Mouse (Mus musculus) hindbrain, embryonic 10.5 days (tissue): ENCODE measurements around the gene Gm10518. TPM values are rescaled to one million over a fixed set of nuclear protein-coding genes. Genes with fewer than 3 reads are reported as not detected.

Experiments
- DNase-seq: peaks from one replicate; pipeline ENCODE4 v3.0.0-alpha.2; 2017; ENCODE audit warnings: low spot score
- H3K27ac ChIP-seq: fragments of 300-500 bp; sonication (generic); 2 replicates; pipeline ENCODE4 v1.5.1; 2016; ENCODE audit warnings: mild to moderate bottlenecking, moderate library complexity
- H3K27me3 ChIP-seq: fragments of 300-500 bp; sonication (generic); 2 replicates; pipeline ENCODE4 v1.6.1; 2016; ENCODE audit warnings: mild to moderate bottlenecking; ENCODE audit not compliant: poor library complexity, insufficient read depth, severe bottlenecking
- H3K36me3 ChIP-seq: fragments of 300-500 bp; sonication (generic); 2 replicates; pipeline ENCODE4 v1.6.1; 2016; ENCODE audit warnings: mild to moderate bottlenecking, moderate library complexity
- H3K4me1 ChIP-seq: fragments of 300-500 bp; sonication (generic); replicated peaks from 2 replicates; pipeline ENCODE4 v1.6.1; 2016; ENCODE audit warnings: mild to moderate bottlenecking
- H3K4me3 ChIP-seq: fragments of 300-500 bp; sonication (generic); 2 replicates; pipeline ENCODE4 v1.5.1; 2016; ENCODE audit warnings: mild to moderate bottlenecking, moderate library complexity
- H3K9me3 ChIP-seq: fragments of 300-500 bp; sonication (generic); 2 replicates; pipeline ENCODE4 v1.6.1; 2016; ENCODE audit warnings: mild to moderate bottlenecking, moderate library complexity
- WGBS: fragments of 180-500 bp; shearing (Covaris S2); methylation state at CpG from one replicate; pipeline ENCODE4 v1.1.7; 2016; 5-methylcytosine and 5-hydroxymethylcytosine counted together
- polyA plus RNA-seq: library from polyadenylated mRNA; unstranded; fragments of >200 nt; fragmentation: Nextera tagmentation; extraction: Ambion mirVana; gene quantifications from 2 replicates; pipeline ENCODE4 v1.2.1, GENCODE M21; 2016

Gm10518 gene
- polyA plus RNA-seq, 1 experiment from 2014 or later: 0.18 TPM

DNA sequence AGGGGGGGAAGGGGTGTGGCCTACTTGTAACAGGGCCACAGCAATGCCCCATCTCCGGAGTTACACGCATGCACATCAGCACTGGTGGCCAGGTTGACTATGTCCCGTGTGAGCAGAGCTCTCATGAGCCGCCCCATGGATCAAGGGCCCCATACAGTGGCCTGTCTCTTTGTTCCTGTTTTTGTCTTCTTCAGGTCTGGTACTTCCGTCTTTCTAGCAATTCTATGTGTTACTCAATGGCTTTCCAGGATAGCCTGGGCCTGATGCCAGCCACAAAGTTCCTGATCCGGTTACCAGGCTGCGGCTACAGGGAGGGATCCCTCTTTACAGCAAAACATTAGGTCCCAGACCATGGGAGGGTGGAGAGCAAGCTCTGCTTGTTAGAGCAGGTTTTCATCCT lies 39.4 kb downstream of the Gm10518 start:
- no peak overlapping the region for H3K27ac ChIP-seq
- no peak for DNase-seq
- H3K27me3 ChIP-seq: no peaks in the 10 kb centered on the region
- H3K4me1 ChIP-seq: no peaks in the 10 kb centered on the region; the same call in 1 of the 2 replicates
- no peak overlapping the region for H3K4me3 ChIP-seq
- 91% methylated on average over 7 of the region's 7 CpGs for WGBS
- no peaks in the 10 kb centered on the region for H3K36me3 ChIP-seq
- H3K9me3 ChIP-seq: no peaks in the 10 kb centered on the region

DNA sequence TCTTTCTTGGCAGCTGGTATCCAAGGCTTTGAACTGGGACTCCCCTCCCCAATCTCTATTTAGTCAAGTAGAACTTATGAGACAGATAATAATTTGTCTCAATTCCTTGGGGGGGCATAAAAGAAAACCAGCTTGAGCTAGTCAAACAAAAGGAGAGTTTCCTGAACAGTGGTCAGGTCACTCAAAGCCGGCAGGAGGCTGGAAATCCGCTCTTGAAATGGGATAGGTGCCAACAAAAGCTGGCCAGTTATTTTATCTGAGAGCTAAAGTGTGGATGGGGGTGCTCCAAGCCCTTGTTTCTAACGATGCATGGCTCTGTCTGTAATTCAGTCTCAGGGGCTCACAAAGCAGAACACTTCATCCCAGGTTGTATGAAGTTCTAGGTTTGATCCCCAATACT lies 40.8 kb downstream of the Gm10518 start:
- H3K4me1 ChIP-seq: peaks cover 6% of the 10 kb centered on the region; the same call in 1 of the 2 replicates
- no peak overlapping the region for H3K4me3 ChIP-seq
- peaks cover 5% of the 10 kb centered on the region; the same call in 1 of the 2 replicates for H3K27me3 ChIP-seq
- WGBS: 62% methylated on average over 3 of the region's 3 CpGs
- H3K27ac ChIP-seq: no peak overlapping the region
- DNase-seq: no peak
- H3K36me3 ChIP-seq: no peaks in the 10 kb centered on the region
- H3K9me3 ChIP-seq: no peaks in the 10 kb centered on the region

DNA sequence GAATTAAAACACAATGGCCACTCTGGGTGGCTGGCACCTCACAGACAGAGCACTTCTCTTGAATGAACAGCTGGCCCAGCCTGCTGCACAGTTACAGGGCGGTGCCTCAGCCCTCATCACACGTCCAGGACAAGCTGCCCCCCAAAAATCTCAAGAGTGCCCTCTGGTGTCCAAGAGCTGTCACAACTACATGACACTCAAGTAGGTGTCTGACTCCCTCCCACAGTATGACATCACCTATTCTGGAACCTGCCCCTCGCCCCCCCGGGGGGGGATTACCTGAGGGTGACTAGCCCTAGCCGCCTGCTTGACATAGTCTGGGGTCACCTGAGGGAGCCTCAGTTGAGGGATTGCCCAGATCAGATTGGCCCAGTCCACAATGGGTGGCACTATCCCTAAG lies 41.7 kb downstream of the Gm10518 start:
- Histone ChIP-seq H3K27me3 (peaks cover 5% of the 10 kb centered on the region; the same call in 1 of the 2 replicates), H3K4me1 (peaks cover 6% of the 10 kb centered on the region; the same call in 1 of the 2 replicates), H3K36me3 (no peaks in the 10 kb centered on the region), H3K4me3 (no peak overlapping the region), H3K27ac (no peak overlapping the region), H3K9me3 (no peaks in the 10 kb centered on the region)
- peak; percentile 52 for DNase-seq
- WGBS: 21% methylated on average over 5 of the region's 5 CpGs

DNA sequence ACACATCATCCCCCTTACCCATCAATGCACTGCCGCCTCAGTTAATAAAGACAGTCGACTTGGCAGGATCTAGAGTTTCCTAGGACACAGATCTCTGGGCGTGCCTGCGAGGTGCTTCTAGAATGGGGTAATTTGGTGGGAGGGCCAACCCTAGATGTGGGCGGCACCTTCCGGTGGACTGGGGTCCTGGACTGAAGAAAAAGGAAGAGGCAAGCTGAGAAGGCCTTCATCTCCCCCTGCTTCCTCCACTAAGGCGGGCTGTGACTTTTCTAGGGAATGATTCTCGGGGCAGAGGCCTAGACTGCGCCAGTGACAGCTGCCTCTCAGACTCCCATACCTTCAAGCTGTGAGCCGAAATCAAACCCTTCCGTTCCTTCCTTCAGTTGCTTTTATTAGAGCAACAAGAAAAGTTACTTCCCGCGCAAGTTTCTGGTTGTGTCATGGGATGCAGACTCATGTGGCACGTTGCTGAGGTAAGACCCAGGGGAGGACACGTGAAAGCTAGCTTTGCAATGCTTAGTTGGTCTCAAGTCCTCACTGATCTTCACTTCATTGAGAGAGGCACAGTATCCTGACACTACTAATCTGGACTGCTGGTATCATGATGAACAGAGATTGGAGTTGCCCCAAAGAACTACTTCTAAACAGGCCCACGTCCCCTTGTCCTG lies 42.8 kb downstream of the Gm10518 start:
- Histone ChIP-seq H3K36me3 (no peaks in the 10 kb centered on the region), H3K9me3 (no peaks in the 10 kb centered on the region), H3K27ac (no peak overlapping the region), H3K4me3 (no peak overlapping the region), H3K4me1 (peaks cover 6% of the 10 kb centered on the region; the same call in 1 of the 2 replicates), H3K27me3 (peaks cover 5% of the 10 kb centered on the region; the same call in 1 of the 2 replicates)
- no peak for DNase-seq
- WGBS: 88% methylated on average over 16 of the region's 16 CpGs

DNA sequence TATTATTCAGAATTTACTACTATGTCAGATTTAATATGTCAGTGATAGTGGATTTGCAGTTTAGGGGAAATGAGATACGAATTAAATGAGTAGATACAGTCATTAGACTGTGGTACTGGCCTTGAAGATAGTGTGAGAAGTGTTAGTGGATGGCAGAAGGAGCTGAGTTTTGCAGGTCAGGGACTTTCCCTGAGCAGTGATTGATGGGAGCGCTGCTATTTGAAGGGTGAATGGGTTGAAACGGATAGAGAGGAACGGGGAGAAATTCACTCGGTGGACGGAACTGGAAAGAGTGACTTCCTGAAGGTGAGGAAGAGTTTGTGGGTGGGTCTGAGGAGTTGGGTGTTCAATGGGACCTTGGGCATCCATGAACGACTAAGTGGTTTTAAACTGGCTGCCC lies 44.0 kb downstream of the Gm10518 start:
- Histone ChIP-seq H3K4me3 (no peak overlapping the region), H3K36me3 (no peaks in the 10 kb centered on the region), H3K9me3 (no peaks in the 10 kb centered on the region), H3K27me3 (peaks cover 5% of the 10 kb centered on the region; the same call in 1 of the 2 replicates), H3K4me1 (peaks cover 6% of the 10 kb centered on the region; the same call in 1 of the 2 replicates), H3K27ac (no peak overlapping the region)
- 56% methylated on average over 7 of the region's 7 CpGs for WGBS
- DNase-seq: no peak

DNA sequence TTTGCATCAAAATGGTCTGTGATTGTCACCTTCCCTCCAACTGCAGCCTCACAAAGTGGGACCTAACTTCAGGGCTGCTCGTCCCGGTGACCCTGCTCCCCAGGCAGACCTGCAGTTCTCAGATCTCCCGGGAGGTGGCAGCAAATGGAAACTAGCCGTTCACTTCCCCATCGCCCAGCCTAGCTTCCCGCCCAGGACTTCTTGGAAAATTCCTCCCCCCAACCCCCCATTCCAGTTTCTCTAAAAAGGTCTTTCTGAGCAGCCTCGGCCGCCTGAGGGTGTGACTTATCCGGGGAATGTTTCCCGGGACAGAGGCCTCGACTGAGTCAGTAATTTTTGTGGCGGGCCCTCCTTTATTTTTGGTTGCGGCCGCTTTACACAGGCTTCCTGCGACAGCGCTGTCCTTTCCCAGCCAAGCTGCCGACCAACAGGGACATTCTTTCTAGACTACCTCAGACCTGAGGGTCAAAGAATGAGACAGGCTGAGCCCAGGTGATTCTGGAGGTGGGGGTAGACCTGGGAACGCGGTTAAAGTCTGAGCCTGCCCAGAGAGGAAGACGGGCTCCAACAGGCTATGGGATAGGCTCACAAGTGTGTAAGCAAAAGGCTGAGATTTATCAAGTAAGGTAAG lies 44.7 kb downstream of the Gm10518 start:
- DNase-seq: peak; percentile 88
- Histone ChIP-seq H3K9me3 (no peaks in the 10 kb centered on the region), H3K4me1 (peaks cover 6% of the 10 kb centered on the region; the same call in 1 of the 2 replicates), H3K4me3 (peak overlapping the region; percentile 54), H3K27ac (peak overlapping the region; percentile 85), H3K27me3 (peaks cover 5% of the 10 kb centered on the region; the same call in 1 of the 2 replicates), H3K36me3 (no peaks in the 10 kb centered on the region)
- WGBS: 3% methylated on average over 20 of the region's 20 CpGs

DNA sequence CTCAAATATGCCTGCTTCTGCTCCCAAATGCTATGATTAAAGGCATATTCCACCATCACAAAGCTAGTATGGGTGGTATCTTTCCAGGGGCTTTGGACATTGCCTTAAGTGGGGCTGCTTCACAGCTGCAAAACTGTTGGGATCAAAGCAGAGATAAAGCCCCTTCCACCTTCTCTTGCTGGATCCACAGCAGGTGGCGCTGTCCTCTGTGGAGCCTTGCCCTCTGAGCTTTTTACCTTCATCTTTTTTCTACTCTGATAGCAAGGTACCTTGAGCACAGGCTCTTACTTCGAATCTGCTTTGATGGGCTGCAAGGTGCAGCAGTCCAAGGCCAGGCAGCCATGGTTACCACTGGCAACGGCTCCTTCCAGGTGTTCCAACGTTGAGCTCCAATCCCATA lies 50.2 kb downstream of the Gm10518 start:
- Histone ChIP-seq H3K36me3 (no peaks in the 10 kb centered on the region), H3K27me3 (peaks cover 5% of the 10 kb centered on the region; the same call in 1 of the 2 replicates), H3K4me1 (peaks cover 10% of the 10 kb centered on the region; the same call in 1 of the 2 replicates), H3K9me3 (no peaks in the 10 kb centered on the region), H3K4me3 (no peak overlapping the region), H3K27ac (no peak overlapping the region)
- DNase-seq: no peak
- 50% methylated on average over 4 of the region's 4 CpGs for WGBS

Other genes starting within 250 kb of the Gm10518 start
- 88.0 and 92.3 TPM in 2 replicates for gene Sccpdh, start 135.2 kb upstream of the Gm10518 start, polyA plus RNA-seq
- gene Kif28, start 58.1 kb upstream of the Gm10518 start, polyA plus RNA-seq: not detected in 2 replicates
- gene Ahctf1, start 304 bp downstream of the Gm10518 start, polyA plus RNA-seq: 23.6 and 32.4 TPM in 2 replicates
- 11.0 and 13.2 TPM in 2 replicates for gene Cdc42bpa, start 157.1 kb downstream of the Gm10518 start, polyA plus RNA-seq